Mouse (Mus musculus): ENCODE data around the gene Klhl12.
"Not testable (repeated sequence)": the region's sequence is repeated elsewhere in the genome, so short reads cannot be mapped to it uniquely, and the experiment has no call there.

Gene Klhl12

GRCm38 (mm10) chr1:134454904-134455824, at the start of gene Klhl12:
TSS of gene Klhl12 (plus strand) at chr1:134455531.
- DNase-seq (ENCODE audit: extremely low spot score) = peak; percentile 98

- DNase-seq (ENCODE audit: extremely low spot score) = no peak
Measured at GRCm38 (mm10) chr1:134406414-134406771, 48.9 kb upstream of the Klhl12 start.

- no peak for DNase-seq (ENCODE audit: extremely low spot score)
Measured at GRCm38 (mm10) chr1:134408080-134408479, 47.3 kb upstream of the Klhl12 start.

GRCm38 (mm10) chr1:134411706-134412629, 43.4 kb upstream of the Klhl12 start:
- DNase-seq (ENCODE audit: extremely low spot score) = no peak

GRCm38 (mm10) chr1:134414038-134414437, 41.3 kb upstream of the Klhl12 start:
- DNase-seq (ENCODE audit: extremely low spot score) = no peak

- DNase-seq (ENCODE audit: extremely low spot score) = no peak
Measured at GRCm38 (mm10) chr1:134414501-134415167, 40.7 kb upstream of the Klhl12 start.

GRCm38 (mm10) chr1:134415168-134415831, 40.0 kb upstream of the Klhl12 start, which contains the start of gene Adipor1:
TSS of gene Adipor1 (plus strand) at chr1:134415378.
- DNase-seq (ENCODE audit: extremely low spot score) = peak; percentile 97

GRCm38 (mm10) chr1:134418414-134418975, 36.8 kb upstream of the Klhl12 start:
- DNase-seq (ENCODE audit: extremely low spot score) = no peak

GRCm38 (mm10) chr1:134419176-134419575, 36.2 kb upstream of the Klhl12 start:
- DNase-seq (ENCODE audit: extremely low spot score) = no peak

- no peak for DNase-seq (ENCODE audit: extremely low spot score)
Measured at GRCm38 (mm10) chr1:134419751-134420458, 35.4 kb upstream of the Klhl12 start.

- DNase-seq (ENCODE audit: extremely low spot score) = no peak
Measured at GRCm38 (mm10) chr1:134423911-134424310, 31.4 kb upstream of the Klhl12 start.

GRCm38 (mm10) chr1:134426289-134426688, 29.0 kb upstream of the Klhl12 start:
- DNase-seq (ENCODE audit: extremely low spot score) = no peak

GRCm38 (mm10) chr1:134433002-134433401, 22.3 kb upstream of the Klhl12 start:
- DNase-seq (ENCODE audit: extremely low spot score) = no peak

GRCm38 (mm10) chr1:134433473-134433872, 21.9 kb upstream of the Klhl12 start:
- DNase-seq (ENCODE audit: extremely low spot score) = no peak

- DNase-seq (ENCODE audit: extremely low spot score) = no peak
Measured at GRCm38 (mm10) chr1:134435414-134435813, 19.9 kb upstream of the Klhl12 start.

GRCm38 (mm10) chr1:134440437-134440836, 14.9 kb upstream of the Klhl12 start:
- DNase-seq (ENCODE audit: extremely low spot score) = no peak

- DNase-seq (ENCODE audit: extremely low spot score) = not testable (repeated sequence)
Measured at GRCm38 (mm10) chr1:134441737-134442136, 13.6 kb upstream of the Klhl12 start.

- no peak for DNase-seq (ENCODE audit: extremely low spot score)
Measured at GRCm38 (mm10) chr1:134442394-134442793, 12.9 kb upstream of the Klhl12 start.

GRCm38 (mm10) chr1:134443288-134443687, 12.0 kb upstream of the Klhl12 start:
- DNase-seq (ENCODE audit: extremely low spot score) = not testable (repeated sequence)

- no peak for DNase-seq (ENCODE audit: extremely low spot score)
Measured at GRCm38 (mm10) chr1:134445418-134445817, 9.9 kb upstream of the Klhl12 start.

All from embryo, embryonic 9.5 days (tissue).